Mouse (Mus musculus): ENCODE measurements around the gene Ppm1g.

- no peak for TF ChIP-seq EP300 (IDR thresholded peaks at IDR 0.05; ENCODE audit: low read length)
- peak in 1 of 2 experiments; percentile 24; a peak in 2 of 4 replicates for TF ChIP-seq CTCF (conservative IDR thresholded peaks at IDR 0.05 in 1 of 2, IDR thresholded peaks at IDR 0.05 in 1 of 2; ENCODE audit: low read depth in 2 of 2, low read length in 2 of 2)
- no peak for TF ChIP-seq ZMIZ1 (IDR thresholded peaks at IDR 0.05; ENCODE audit: low read depth, low read length)
- TF ChIP-seq CHD2 (IDR thresholded peaks at IDR 0.05; ENCODE audit: low read length), result no peak
- no peak for TF ChIP-seq TBP (conservative IDR thresholded peaks at IDR 0.05; ENCODE audit: low read depth, low read length)
- TF ChIP-seq MAFK (IDR thresholded peaks at IDR 0.05; ENCODE audit: insufficient replicate concordance, low read length), result no peak; the same call in 1 of the 2 replicates
- TF ChIP-seq TCF12 (IDR thresholded peaks at IDR 0.05; ENCODE audit: low read depth, low read length), result no peak
- TF ChIP-seq POLR2A (IDR thresholded peaks at IDR 0.05; ENCODE audit: low read depth, low read length), result no peak
- TF ChIP-seq ZNF384 (IDR thresholded peaks at IDR 0.05; ENCODE audit: low read depth, low read length), result peak; percentile 98
These were observed 1.4 kb downstream of the Ppm1g start for GRCm38 (mm10) chr5:31219070-31219469.

Data from CH12.LX (cell line).